Mouse (Mus musculus) heart, adult 2 months (tissue): ENCODE measurements at regions not wholly inside any gene's neighbourhood (a gene's known extent, or its start where the extent isn't known, plus 50 kb on each side); places are given as distances from the start of the nearest gene placed in this dataset.

Experiments
- CTCF ChIP-seq: fragments of 200-600 bp; IDR thresholded peaks from 2 replicates; pipeline ENCODE4 v1.8.1; 2022; ENCODE audit warnings: antibody characterized with exemption, mild to moderate bottlenecking, moderate library complexity
- EP300 ChIP-seq: fragments of 200-500 bp; IDR thresholded peaks from 2 replicates; pipeline ENCODE4 v1.6.1; 2011; ENCODE audit warnings: low read depth, low read length, control low read depth; ENCODE audit not compliant: insufficient read depth

- TF ChIP-seq CTCF, result no peak
- TF ChIP-seq EP300, result no peak
These were observed 205.9 kb upstream of the Nt5e start for GRCm38 (mm10) chr9:88120963-88121570.
